Mouse (Mus musculus) frontal cortex, postnatal 25 days (tissue): ENCODE data around the gene AC161166.1.

Experiments
- DNase-seq, 2 experiments: peaks; one replicate each; pipeline ENCODE4 v3.0.0; 2022; ENCODE audit warnings: low spot score in 2 of 2

Gene AC161166.1

GRCm38 (mm10) chr7:24461376-24462051, 50.7 kb downstream of the AC161166.1 start:
- DNase-seq: no peak
